Mouse (Mus musculus) brain, embryonic 14.5 days (tissue): ENCODE measurements around the gene Csf3.

Experiments
- CTCF ChIP-seq: fragments of 200-500 bp; IDR thresholded peaks from 2 replicates; pipeline ENCODE4 v1.5.1; 2012; ENCODE audit warnings: inconsistent platforms, mild to moderate bottlenecking, moderate library complexity, borderline replicate concordance; ENCODE audit not compliant: insufficient read depth, insufficient read length; ENCODE audit errors: extremely low read depth
- POLR2A ChIP-seq: fragments of 200-500 bp; IDR thresholded peaks from 2 replicates; pipeline ENCODE4 v1.6.1; 2012; ENCODE audit warnings: mild to moderate bottlenecking, inconsistent platforms, borderline replicate concordance; ENCODE audit not compliant: poor library complexity, insufficient read depth, insufficient read length, severe bottlenecking; ENCODE audit errors: extremely low read depth

- TF ChIP-seq CTCF (no peak), POLR2A (no peak)
Measured at GRCm38 (mm10) chr11:98701213-98701670, at the start of gene Csf3.
